Mouse (Mus musculus) CH12F3 (cell line): ENCODE results near the gene Ssbp3.

Source experiments
- in situ Hi-C: fragments of 300-500 bp; cut with MboI; formaldehyde crosslinking; loops from 2 replicates; pipeline ENCODE4 v1.14.3; 2020; ENCODE audit warnings: low sequenced_read_pairs

Ssbp3 gene

DNA sequence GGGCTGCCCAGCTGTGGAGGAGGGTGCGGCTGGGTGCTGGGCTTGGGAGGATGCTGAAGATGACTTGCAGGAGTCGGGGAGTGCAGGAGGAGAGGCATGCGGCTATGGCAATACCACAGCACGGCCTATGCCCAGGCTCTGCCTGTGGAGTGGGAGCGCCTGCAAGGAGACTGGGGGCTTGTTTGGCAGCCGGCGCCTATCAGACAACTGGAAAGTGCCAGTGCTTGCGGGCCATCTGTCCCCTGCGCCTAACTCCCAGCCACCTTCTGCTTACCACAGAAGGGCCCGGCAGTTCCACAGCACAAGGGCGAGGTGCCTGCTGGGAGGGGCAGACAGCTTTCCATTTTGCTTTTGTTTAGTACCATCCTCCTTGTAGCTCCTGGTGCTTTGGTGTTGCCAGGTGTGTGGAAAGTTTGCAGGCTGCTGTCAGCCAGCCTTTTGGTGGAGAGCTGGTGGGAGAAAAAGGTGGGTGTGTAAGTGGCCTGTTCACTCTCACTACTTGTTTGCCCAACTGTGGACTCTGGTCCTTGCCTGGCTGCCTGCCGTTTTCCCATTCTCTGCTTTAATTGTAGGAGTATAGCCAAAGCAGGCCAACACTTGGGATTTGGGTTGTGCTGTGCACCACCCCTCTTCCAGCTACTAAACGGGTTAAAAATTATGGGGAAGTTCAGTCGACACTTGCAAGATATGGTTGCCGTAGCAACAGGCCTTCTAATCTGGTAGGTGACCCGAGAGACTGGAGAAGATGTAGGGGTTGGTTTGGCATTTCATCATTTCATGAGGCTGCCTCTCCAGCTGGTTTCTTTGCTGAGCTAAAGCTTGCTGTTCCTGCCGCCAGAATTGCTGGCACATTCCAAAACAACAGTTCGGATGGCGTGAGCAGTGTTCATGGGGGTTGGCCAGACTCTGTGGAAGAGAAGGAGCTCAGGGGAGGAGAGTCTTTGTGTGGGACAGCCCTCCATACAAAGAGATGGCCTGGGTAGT lies 45.5 kb downstream of the Ssbp3 start:
- in situ Hi-C loops, result no loop called here

DNA sequence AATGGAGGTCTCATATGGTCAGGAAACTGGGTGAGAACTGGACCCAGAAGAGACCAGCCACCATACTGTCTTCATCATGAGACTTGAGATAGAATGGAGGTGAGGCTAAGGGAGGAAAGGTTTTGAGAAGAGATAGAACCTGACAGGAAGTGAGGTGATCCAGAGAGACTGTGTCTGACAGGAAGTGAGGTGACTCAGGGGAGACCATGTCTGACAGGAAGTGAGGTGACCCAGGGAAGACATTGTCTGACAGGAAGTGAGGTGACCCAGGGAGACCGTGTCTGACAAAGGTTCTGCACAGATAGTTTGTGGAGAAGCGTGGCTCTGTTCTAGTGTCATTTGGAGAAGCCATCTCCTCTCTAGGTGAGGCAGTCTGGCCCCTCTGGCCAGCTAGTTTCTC lies 47.6 kb downstream of the Ssbp3 start:
- in situ Hi-C loops, result no loop called here

DNA sequence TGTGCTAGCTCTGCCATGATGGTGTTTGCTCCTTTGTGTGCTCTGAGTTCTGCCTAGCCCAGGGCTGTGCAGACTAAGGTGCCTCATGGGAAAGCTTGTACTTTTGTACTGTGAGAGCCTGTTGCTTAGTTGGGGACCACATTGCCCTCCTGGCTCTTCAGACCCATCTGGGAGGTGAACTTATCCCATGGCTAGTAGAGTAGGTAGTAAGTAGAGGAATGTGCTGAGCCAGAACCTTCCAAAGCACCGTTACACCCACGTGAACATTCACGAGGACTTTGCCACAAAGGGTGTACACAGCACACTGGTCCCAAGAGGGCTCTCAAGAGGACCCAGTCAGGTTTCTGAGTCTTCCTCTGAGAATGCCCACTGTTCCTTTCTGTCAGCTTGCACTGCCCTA lies 48.1 kb downstream of the Ssbp3 start:
- in situ Hi-C loops, result no loop called here

DNA sequence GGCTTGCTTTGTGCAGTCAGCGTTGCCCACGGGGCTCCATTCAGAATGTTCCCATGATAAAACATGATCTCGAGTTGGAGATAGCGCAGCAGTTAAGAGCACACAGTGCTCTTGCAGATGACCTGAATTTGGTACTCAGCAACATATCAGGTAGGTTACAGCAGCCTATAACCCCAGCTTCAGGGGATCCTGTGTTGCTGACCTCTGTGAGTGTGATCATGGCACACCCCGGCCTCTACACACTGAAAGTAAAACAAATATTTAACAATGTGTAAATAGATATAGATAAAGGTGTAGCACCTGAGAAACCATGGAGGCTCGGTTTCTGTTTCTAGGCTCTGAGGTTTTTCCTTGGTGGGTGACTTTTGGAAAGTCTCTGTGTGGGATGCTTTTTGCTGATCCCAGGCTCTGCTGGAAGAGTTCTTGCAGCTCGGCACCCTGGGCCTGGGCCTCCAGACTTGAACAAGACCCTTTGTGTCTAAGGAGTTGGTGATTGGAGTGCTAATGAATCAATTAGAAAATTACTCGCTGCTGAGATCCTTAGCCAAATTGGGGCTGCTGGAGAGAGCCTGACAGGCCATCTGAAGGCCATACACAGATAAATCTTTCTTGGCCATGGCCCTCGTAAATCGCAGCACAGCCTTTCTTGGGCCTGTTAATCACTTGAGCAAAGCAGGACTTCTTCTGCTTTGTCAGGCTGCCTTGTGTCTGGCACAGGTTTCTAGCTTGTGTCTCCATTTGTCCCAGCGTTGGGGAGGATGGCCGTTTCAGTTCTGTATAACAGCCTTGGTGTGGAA lies 49.2 kb downstream of the Ssbp3 start:
- in situ Hi-C loops, result no loop called here

DNA sequence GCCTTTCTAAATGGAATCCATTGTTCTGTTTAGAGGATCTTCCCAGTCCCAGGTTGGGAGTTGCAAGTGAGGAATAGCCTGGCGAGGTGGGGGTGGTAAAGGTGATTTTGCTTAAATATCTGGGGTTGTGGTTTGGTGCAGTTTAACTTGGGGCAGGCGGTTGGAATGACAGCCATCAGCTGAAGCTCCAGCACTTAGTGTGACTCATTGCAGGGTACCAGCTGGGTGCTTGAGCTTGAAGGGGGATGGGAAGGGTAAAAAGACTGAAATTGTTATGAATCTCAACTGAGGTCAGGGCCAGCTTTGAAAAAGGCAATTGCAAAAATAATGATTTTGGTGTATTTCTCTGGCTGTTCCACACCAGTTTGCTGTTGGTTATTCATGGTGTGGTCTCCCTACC lies 50.0 kb downstream of the Ssbp3 start:
- in situ Hi-C loops, result no loop called here

DNA sequence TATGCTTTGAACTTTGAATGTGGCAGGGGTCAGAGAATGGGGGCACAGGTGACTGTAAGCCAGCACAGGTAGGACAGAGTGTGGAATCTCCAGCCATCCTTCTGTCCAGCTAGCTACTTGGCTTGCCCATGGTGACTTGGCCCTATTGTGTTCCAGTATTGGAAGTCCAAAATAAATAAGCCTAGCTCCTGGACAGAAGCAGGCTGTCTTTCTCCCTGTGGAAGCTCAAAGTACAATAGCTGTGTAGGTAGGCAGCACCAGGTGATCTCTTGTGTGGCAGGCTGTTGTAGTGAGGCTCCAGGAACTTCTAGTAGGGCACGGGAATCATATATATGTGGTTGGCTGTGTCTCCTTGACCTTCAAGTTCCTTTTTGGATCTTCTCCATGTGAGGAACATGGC lies 50.8 kb downstream of the Ssbp3 start:
- in situ Hi-C loops, result no loop called here

DNA sequence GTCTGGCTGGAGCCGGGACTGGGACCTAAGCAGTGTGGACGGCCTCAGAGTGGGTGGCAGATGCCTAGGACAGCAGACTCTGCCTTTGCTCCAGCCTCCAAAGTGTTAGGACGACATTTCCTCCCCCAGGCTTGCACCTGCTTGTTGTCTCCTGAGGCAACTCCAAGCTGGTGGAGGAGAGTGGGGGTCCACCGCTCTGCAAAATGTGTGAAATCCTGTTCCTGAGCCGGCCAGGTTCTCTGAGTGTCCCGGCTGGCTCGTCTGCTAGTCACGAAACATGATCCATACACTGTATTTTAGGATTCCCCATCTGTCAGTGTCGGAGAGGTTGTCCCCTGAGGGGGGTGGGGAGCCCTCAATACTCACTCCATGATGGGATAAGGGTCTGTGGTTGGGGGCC lies 53.9 kb downstream of the Ssbp3 start:
- in situ Hi-C loops, result no loop called here

DNA sequence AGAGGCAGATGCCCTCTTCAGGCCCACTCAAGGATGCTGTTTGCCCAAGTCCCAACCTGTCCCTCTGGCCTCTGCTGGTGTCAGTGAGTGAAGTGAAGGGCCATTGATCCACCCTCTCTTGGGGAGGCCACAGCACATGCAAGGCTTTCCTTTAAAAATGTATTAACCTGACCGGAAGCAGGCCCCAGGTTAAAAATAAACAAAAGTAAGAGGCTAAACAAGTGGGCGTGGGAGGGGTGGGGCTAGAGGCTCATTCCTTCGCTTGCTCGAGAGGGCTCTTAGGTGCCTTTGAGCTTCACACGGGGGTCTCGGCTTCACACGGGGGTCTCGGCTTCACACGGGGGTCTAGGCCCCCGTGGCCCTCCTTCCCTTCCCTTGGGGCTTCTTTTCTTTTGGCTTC lies 54.5 kb downstream of the Ssbp3 start:
- in situ Hi-C loops, result no loop called here

DNA sequence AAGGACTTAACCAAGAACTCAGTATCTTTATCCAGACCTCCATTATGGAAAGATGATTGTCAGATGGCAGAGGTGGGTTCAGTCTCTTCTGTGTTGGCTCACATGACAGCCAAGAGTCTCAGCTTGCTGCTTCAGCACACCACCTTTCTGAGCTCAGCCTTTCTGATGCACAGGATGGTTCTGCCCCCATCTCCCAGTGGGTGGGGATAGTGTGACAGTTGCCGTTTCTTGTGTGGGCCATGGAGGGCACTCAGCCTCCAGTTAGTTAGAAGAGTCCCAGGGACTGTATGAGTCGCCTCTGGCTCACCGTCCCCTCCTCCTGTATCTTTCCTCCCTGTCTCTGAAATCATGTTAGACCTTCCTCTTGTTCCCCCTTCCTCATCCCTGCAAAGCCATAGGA lies 55.9 kb downstream of the Ssbp3 start:
- in situ Hi-C loops, result no loop called here

DNA sequence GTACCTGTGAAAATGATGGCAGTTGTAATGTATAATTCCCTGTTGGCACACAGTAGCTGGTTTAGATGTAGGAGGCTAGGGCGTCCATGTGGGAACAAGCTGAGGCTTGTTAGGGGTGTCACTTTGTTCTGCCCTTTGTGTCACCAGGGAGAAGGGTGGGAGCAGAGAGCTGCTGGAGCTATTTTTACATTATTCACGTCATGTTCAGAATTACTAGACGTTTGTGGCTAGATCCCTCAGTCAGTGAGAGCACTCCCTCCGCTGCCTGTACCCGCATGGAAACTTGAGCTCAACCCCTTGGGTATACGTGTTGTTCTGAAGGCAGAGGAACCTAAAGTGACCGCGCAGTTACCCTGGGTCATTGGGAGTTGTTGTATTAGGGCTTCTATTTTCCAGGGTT lies 58.4 kb downstream of the Ssbp3 start:
- in situ Hi-C loops, result no loop called here

DNA sequence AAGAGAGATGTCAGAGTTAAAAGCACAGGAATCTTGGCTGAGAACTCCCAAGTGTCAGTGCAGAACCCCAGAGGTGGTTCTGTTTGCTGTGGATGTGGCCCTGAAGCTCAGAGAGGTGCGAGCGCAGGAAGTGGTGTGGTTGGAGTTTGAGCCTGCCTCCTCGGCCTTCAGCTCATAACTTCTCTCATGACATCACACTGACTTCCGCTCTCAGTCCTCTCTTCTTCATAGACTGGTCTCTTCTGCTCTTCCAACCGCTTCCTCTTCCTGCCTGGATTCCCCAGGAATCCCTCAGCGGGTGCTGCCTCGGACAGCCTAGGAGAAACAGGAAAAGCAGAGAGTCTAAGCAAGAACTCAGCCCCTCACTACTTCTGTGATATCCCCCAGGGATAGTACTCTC lies 60.3 kb downstream of the Ssbp3 start:
- in situ Hi-C loops, result no loop called here

DNA sequence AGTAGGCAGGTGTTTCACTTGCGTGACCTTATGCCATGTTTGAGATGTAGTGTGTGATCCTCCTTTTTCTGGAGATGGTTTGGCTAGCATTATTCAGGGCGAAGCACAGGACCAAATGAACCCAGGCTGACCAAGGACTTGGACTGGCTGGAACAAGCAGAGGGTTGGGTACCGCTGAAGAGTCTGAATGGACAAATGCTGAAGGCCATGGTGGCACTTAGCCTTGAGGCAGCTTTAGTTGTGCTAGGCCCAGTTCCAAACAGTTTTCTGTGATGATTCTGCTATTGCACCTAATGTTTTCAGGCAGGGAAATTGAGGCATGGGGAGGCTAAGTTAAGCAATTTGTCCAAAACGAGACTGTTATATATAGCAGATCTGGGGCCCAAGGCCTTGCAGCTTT lies 61.6 kb downstream of the Ssbp3 start:
- in situ Hi-C loops, result no loop called here

DNA sequence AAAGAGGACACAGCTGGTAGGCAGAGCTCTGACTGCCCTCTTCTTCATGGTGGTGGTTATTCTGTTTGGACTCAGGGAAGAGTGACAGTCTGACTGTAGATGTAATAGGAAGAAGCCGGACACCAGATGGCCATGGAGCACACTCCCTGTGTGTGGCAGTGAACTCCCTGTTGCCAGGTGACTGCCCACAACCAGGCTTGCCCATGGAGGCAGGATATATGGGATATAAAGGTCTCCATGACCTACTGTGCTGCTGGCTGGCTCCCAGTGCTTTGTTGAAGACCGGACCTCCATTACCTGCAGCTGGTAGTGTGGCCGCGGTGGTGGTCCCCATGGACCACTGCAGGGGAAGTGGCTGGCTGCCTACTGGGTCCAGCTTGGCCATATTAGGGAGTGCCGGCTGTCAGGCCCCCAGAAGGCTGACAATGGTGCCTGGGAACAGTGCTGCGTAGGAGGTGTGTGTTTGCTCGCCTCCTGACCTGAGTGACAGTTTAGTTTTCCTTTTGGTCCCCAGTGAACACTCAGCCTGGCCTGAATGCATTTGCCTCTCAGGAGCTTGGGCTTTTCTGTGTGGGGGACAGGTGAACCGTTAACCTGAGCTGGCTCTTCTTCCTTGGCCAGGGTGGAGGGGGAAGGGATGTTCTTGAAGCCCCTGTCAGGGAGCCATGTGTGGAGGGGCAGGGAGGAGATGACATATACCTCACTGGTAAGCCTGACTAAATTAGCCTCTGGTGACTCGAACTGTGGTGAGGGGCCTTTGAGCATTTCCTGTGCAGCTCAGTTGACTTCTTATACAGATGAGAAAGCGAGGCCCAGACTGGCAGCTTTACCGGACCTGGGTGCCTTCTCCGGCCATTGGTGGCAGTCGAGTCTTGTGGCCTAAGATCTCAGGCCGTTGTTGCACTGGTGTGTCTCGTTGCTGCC lies 62.2 kb downstream of the Ssbp3 start:
- in situ Hi-C loops, result no loop called here

DNA sequence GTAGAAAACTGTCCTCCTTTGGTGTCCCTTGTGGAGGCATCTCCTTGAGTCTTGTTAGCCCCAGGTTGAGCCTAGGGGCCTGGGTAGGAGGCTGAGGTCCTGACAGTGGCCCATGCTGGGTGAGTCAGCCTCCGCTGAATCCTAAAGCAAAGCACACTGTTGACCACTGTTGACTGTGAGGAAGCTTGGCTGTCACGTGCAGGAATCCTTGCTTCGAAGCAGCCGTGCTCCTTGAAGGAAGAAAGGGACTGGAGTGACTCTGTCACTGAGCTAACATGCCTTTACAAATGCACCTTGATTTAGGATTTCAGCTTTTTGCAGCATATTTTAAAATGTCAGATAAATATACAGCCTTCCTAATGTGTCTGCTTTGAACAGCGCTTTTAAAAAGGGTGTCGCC lies 64.8 kb downstream of the Ssbp3 start:
- in situ Hi-C loops, result no loop called here

DNA sequence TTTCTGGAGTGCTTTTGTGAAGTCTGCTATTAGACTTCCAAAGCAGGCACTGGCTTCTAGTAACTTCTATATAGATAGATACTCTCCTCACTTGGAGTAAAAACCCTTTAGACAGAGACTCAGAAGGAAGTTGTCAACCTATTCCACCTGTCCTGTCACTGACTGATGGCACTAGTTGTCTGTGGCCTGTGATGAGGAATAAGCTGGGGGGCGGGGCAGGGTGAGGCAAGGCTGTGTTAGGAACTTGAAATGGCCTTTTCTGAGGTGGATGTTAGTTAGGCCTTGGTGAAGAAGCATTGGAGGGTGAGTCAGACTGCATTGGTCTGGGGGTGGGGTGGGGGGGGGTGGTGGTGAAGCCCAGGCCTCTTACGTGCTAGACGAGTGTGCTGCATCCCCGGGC lies 65.4 kb downstream of the Ssbp3 start:
- in situ Hi-C loops, result no loop called here

DNA sequence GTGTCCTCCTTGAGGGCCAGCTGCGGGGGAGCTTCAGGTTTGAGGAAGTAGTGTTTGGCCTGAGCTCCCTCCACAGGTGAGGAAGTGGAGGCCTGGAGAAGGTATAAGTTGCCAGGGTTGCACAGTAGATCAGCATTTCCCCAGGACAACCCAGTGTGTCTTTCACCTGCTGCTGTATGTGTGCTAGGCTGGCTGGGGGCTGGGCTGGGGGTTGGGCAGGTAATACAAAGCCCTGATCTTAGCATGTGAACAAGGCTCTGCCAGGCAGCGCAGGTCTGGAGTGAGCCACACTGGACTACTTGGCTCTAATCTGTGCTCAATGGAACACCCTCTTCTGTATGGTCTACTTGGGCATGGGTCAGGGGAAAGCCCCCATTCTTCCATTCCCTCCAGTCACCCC lies 66.1 kb downstream of the Ssbp3 start:
- in situ Hi-C loops, result no loop called here

DNA sequence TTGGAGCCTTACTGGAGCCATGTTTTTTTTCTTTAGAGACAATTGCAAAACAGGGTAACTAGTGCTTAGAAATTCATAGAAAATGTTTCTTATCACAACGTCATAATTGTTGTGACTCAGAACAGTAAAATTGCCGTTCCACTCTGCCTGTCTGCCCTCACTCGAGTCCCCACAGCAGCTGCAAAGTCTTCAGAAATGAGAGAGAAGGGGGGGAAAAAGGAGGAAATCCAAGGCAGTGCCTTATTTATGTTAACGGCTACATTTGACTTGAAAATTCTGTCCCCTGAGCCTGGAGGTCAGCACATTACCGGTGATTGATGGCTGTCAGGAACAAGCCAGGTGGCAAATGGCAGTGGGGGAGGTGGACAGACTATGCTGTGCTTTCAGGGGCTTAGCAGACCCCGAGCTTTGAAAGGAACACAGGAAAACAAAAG lies 66.7 kb downstream of the Ssbp3 start:
- in situ Hi-C loops, result no loop called here

DNA sequence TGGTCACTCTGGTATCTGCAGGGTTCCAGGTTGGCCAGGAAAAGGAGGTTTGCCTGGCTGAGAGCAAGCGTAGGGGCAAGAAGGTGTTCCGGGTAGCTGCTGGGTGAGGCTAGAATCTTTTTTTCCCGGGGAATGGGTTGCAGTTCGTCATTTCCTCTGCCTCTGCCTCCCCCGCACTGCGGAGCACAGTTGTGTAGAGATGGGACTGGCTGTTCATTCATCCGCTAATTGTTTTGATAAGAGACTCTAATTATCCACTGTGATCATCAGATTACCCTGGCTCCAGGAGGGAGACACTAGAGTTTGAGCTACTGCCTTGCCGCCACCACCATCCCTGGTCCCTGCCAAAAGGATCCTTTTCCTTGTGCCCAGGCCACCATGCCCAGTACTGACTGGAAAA lies 67.9 kb downstream of the Ssbp3 start:
- in situ Hi-C loops, result no loop called here

DNA sequence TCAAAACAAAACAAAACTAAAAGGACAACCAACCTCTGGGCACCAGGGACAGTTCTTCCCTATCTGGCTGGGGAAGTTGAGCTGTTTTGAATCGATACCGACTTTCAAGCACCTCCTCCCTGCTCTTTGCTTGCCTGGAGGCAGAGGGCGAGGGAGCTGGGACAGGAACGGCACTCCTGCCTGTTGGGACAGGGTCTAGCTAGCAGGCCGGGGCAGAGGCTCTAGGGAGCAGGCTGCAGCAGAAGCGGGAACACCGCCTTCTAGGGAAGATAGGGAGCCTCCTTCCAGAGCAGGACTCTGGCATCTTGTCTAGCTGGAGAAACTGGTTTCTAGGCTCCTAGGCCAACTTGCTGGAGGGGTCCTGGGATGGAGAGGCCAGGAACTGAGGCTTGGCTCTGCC lies 70.2 kb downstream of the Ssbp3 start:
- in situ Hi-C loops, result no loop called here

DNA sequence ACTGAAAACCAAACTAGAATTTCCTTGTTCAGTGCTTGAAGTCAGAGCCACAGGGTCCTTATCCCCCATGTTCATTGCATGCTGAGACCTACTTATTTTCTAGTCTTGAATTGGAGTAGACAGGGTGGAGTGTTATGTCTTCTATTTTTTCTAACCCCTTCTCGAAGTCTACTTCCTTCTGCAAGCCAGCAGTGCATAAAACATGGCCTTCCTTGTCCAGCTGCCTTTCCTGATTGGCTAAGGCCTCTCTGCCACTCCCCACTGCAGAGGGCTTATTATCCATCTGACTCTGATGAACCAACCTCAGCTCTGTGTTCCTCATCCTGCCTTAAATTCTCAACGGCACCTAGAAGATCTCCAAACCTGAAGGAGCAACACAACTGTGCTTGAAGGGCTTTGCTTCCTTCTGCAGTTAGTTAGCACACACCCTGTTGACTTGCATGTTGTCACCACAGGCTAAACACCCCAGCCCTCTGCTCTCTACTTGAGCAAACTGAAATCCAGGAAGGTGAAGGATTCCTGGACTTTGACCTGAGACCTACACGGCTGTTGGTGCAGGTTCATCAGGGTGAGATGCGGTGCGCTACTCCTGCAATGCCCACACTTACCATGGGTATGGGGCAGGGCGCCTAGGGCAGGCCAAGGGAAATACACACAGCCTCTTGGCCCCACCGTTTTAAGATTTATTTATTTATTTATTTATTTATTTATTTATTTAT lies 71.0 kb downstream of the Ssbp3 start:
- in situ Hi-C loops, result no loop called here
